Mouse (Mus musculus): ENCODE measurements around the gene Rap1gap2. TPM values are rescaled to one million over a fixed set of nuclear protein-coding genes. Genes with fewer than 3 reads are reported as not detected.
A peak's percentile ranks its signal among the peaks of the same experiment; 100 is the strongest.

Rap1gap2 gene
- total RNA-seq, 2 experiments from 2014 or later: 77.8 to 87.8 TPM

- no peak for DNase-seq
- intact Hi-C loops (cut with DNase I): loop anchor here (5.0 kb wide), 1 partner anchor 170 kb away; no protein-coding TSS in a partner anchor
These were observed 63.6 kb downstream of the Rap1gap2 start for GRCm38 (mm10) chr11:74546933-74547694.

GRCm38 (mm10) chr11:74546165-74546564 lies 64.5 kb downstream of the Rap1gap2 start:
- DNase-seq: peak; percentile 53
- intact Hi-C loops (cut with DNase I): loop anchor here (5.0 kb wide), 1 partner anchor 169 kb away; no protein-coding TSS in a partner anchor

- intact Hi-C loops (cut with DNase I): loop anchor here (5.0 kb wide), 1 partner anchor 168 kb away; no protein-coding TSS in a partner anchor
These were observed 65.2 kb downstream of the Rap1gap2 start for GRCm38 (mm10) chr11:74545560-74545959.

GRCm38 (mm10) chr11:74537352-74537751 lies 73.4 kb downstream of the Rap1gap2 start:
- intact Hi-C loops (cut with DNase I): no loop called here
- no peak for DNase-seq

More at GRCm38 (mm10) chr11:74545560-74545959, 65.2 kb downstream of the Rap1gap2 start:
- no peak for DNase-seq

- intact Hi-C loops (cut with DNase I): no loop called here
- no peak for DNase-seq
These were observed 74.4 kb downstream of the Rap1gap2 start for GRCm38 (mm10) chr11:74536140-74536842.

GRCm38 (mm10) chr11:74534380-74534779 lies 76.3 kb downstream of the Rap1gap2 start:
- DNase-seq: no peak
- intact Hi-C loops (cut with DNase I): no loop called here

GRCm38 (mm10) chr11:74533050-74533449 lies 77.7 kb downstream of the Rap1gap2 start:
- no peak for DNase-seq
- intact Hi-C loops (cut with DNase I): no loop called here

- no peak for DNase-seq
- intact Hi-C loops (cut with DNase I): no loop called here
These were observed 78.3 kb downstream of the Rap1gap2 start for GRCm38 (mm10) chr11:74532401-74532800.

- DNase-seq: no peak
- intact Hi-C loops (cut with DNase I): no loop called here
These were observed 79.0 kb downstream of the Rap1gap2 start for GRCm38 (mm10) chr11:74531725-74532124.

GRCm38 (mm10) chr11:74529803-74530202 lies 80.9 kb downstream of the Rap1gap2 start:
- DNase-seq: peak; percentile 62
- intact Hi-C loops (cut with DNase I): loop anchor here (5.0 kb wide), 1 partner anchor 153 kb away; no protein-coding TSS in a partner anchor

- no peak for DNase-seq
- intact Hi-C loops (cut with DNase I): loop anchor here (5.0 kb wide), 1 partner anchor 150 kb away; no protein-coding TSS in a partner anchor
These were observed 83.2 kb downstream of the Rap1gap2 start for GRCm38 (mm10) chr11:74527555-74527954.

GRCm38 (mm10) chr11:74526180-74527158 lies 84.2 kb downstream of the Rap1gap2 start:
- intact Hi-C loops (cut with DNase I): loop anchor here (5.0 kb wide), 1 partner anchor 149 kb away; no protein-coding TSS in a partner anchor
- peak; percentile 52 for DNase-seq

GRCm38 (mm10) chr11:74525605-74526004 lies 85.1 kb downstream of the Rap1gap2 start:
- intact Hi-C loops (cut with DNase I): loop anchor here (5.0 kb wide), 1 partner anchor 148 kb away; no protein-coding TSS in a partner anchor
- no peak for DNase-seq

GRCm38 (mm10) chr11:74525205-74525604 lies 85.5 kb downstream of the Rap1gap2 start:
- DNase-seq: no peak
- intact Hi-C loops (cut with DNase I): loop anchor here (5.0 kb wide), 1 partner anchor 148 kb away; no protein-coding TSS in a partner anchor

GRCm38 (mm10) chr11:74524050-74524965 lies 86.4 kb downstream of the Rap1gap2 start:
- DNase-seq: no peak
- intact Hi-C loops (cut with DNase I): no loop called here

GRCm38 (mm10) chr11:74523210-74523951 lies 87.3 kb downstream of the Rap1gap2 start:
- intact Hi-C loops (cut with DNase I): no loop called here
- no peak for DNase-seq

- DNase-seq: peak; percentile 40
- intact Hi-C loops (cut with DNase I): no loop called here
These were observed 88.1 kb downstream of the Rap1gap2 start for GRCm38 (mm10) chr11:74522487-74523209.
